Mouse (Mus musculus): ENCODE measurements around the gene Taf1c. TPM values are rescaled to one million over a fixed set of nuclear protein-coding genes. Genes with fewer than 3 reads are reported as not detected.

Gene Taf1c
- polyA plus RNA-seq, 1 experiment from 2014 or later = 10.1 TPM

DNA sequence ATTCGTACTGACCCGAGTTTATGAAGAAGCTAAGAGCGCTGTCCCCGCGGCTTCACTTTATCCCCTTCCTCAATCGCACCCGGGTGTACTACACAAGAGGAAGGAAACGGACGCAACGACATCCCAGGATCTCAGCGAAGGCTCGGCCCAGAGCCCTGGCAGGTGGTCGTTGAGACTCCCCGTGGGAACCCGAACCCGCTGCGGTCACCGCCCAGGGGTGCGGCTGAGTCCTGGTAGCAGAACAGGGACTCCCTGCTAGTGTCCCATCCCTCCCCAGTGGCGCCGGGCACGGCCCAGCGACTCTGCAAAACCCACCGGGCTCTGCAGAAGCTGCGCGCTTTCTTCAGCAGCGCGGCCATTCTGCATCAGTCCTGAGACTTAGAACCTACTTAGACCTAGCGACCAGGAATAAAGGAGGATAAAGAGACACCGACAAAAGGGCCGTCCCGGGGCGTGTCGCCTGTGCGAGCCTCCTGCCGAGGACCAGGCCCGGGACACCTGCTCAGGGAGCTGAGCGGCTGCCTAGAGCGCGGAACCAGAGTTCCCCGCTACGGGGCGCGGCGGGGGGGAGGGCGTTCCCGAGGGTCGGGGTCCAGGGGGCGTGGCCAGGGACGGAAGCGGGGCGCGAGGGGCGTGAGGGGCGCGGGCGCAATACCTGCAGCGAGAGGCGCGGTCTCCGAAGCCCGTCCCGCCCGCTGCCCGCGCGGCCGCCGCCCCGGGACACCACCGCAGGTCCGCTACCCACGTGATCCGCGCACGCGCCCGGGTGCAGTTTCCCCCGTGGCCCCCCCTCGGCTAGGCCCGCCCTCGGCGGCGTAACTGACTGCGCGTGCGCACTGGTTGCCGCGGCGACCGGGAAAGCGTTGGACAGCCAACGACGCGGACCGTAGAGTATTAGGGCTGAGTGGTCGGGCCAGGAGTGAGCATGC is 30.3 kb downstream of the Taf1c start, which contains the start of the genes Hsdl1 and Dnaaf1:
Hsdl1 (minus strand) TSS at position 747 of the 929 bp plus-strand sequence.
Dnaaf1 (plus strand) TSS at position 799 of the 929 bp plus-strand sequence.
- WGBS = under 1% methylated on average over 65 of the region's 97 CpGs
- Histone ChIP-seq H3K4me2 (replicated peaks; ENCODE audit: low read depth, low read length) (peak within 1 kb of the TSS; percentile 79), H3K4me1 (replicated peaks; ENCODE audit: control insufficient read depth, insufficient read depth, low read length) (no peaks in the 10 kb centered on the region; the same call in 1 of the 2 replicates), H3K9me3 (ENCODE audit: control insufficient read depth, low read length) (no peaks in the 10 kb centered on the region), H3K27ac (ENCODE audit: low read depth, low read length) (peak within 1 kb of the TSS; percentile 60), H3K27me3 (ENCODE audit: control insufficient read depth, insufficient read depth, low read length) (peaks cover 2% of the 10 kb centered on the region; the same call in 1 of the 2 replicates), H3K9ac (ENCODE audit: low read depth, low read length) (peak within 1 kb of the TSS; percentile 76), H3K4me3 (ENCODE audit: low read depth, low read length) (peak within 1 kb of the TSS; percentile 86), H3K36me3 (ENCODE audit: control insufficient read depth, insufficient read depth, low read length) (no peaks in the 10 kb centered on the region)
- peak; percentile 88 for ATAC-seq (ENCODE audit: low FRiP score)
- peak; percentile 96 for DNase-seq (ENCODE audit: low spot score)

DNA sequence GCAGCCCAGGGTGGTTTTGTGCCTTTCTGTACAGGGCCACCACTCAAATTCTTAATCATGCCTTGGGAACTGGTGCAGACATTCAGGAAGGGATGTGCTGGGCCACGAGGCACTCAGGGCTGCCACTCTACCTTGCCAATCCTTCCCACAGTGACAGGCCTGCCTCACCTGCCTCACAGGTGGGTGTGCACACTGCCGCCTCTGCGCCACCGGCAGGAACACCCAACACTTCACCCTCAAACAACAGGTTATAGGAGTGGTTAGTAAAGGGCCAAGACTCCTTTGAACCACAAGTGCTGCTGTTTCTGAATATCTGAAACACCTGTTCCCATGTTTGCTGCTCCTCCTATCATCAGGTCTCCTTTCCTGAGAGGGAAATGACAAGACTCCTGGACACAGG is 32.6 kb downstream of the Taf1c start:
- peaks cover 2% of the 10 kb centered on the region; the same call in 1 of the 2 replicates for H3K27me3 ChIP-seq (ENCODE audit: control insufficient read depth, insufficient read depth, low read length)
- H3K4me1 ChIP-seq (replicated peaks; ENCODE audit: control insufficient read depth, insufficient read depth, low read length) = no peaks in the 10 kb centered on the region; the same call in 1 of the 2 replicates
- no peaks in the 10 kb centered on the region for H3K9me3 ChIP-seq (ENCODE audit: control insufficient read depth, low read length)
- WGBS = 95% methylated on average over 4 of the region's 4 CpGs
- DNase-seq (ENCODE audit: low spot score) = no peak
- H3K36me3 ChIP-seq (ENCODE audit: control insufficient read depth, insufficient read depth, low read length) = no peaks in the 10 kb centered on the region
- H3K9ac ChIP-seq (ENCODE audit: low read depth, low read length) = no peak overlapping the region
- no peak overlapping the region for H3K4me2 ChIP-seq (replicated peaks; ENCODE audit: low read depth, low read length)
- no peak overlapping the region for H3K27ac ChIP-seq (ENCODE audit: low read depth, low read length)
- no peak for ATAC-seq (ENCODE audit: low FRiP score)
- no peak overlapping the region for H3K4me3 ChIP-seq (ENCODE audit: low read depth, low read length)

DNA sequence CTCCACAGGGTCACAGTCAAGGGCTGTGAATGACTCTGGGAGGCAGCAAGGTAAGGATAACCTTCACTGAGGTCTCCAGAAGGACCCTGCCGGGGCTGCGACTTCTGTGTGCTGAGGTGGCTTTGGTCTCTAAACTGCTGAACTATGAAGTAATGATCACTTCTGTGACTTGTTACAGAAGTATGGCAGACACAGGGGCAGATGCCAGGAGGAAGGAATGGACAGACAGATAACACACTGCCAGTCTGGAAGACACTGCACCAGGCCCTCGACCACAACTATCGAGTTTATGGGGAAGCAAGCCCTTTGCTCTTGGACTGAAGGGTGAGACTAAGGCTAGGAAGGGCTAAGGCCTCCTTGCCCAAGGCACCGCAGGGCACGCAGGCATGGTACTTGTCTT is 33.9 kb downstream of the Taf1c start:
- WGBS = 91% methylated on average over 6 of the region's 6 CpGs
- H3K27me3 ChIP-seq (ENCODE audit: control insufficient read depth, insufficient read depth, low read length) = no peaks in the 10 kb centered on the region; the same call in 1 of the 2 replicates
- H3K9me3 ChIP-seq (ENCODE audit: control insufficient read depth, low read length) = no peaks in the 10 kb centered on the region
- no peaks in the 10 kb centered on the region for H3K36me3 ChIP-seq (ENCODE audit: control insufficient read depth, insufficient read depth, low read length)
- H3K27ac ChIP-seq (ENCODE audit: low read depth, low read length) = no peak overlapping the region
- H3K9ac ChIP-seq (ENCODE audit: low read depth, low read length) = no peak overlapping the region
- H3K4me1 ChIP-seq (replicated peaks; ENCODE audit: control insufficient read depth, insufficient read depth, low read length) = no peaks in the 10 kb centered on the region; the same call in 1 of the 2 replicates
- ATAC-seq (ENCODE audit: low FRiP score) (no peak), DNase-seq (ENCODE audit: low spot score) (no peak)
- H3K4me3 ChIP-seq (ENCODE audit: low read depth, low read length) = no peak overlapping the region
- no peak overlapping the region for H3K4me2 ChIP-seq (replicated peaks; ENCODE audit: low read depth, low read length)

DNA sequence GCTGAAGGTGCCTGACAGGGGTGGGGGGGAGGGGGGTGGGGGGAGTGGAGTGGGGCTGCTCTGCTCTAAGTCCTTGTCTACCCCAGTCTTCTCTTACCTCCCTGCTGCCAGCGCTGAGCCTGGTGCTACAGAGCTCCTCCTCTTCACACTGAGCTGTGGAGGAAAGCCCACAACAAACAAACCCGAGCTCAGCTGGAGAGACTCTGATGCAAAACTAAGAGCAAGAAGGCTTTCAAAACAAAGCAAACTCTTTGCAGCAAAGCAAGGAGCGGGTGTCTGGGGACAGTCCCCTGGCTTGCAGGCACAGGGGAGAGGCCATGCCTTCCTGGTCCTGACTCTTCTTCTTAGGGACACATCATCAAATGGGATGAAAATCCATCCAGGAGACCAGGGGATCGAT is 35.1 kb downstream of the Taf1c start:
- Histone ChIP-seq H3K36me3 (ENCODE audit: control insufficient read depth, insufficient read depth, low read length) (0 out of 2 replicates have a peak, but pooled peaks cover 2% of the 10 kb centered on the region), H3K9ac (ENCODE audit: low read depth, low read length) (no peak overlapping the region), H3K4me1 (replicated peaks; ENCODE audit: control insufficient read depth, insufficient read depth, low read length) (no peaks in the 10 kb centered on the region; the same call in 1 of the 2 replicates), H3K4me3 (ENCODE audit: low read depth, low read length) (no peak overlapping the region), H3K4me2 (replicated peaks; ENCODE audit: low read depth, low read length) (no peak overlapping the region), H3K27me3 (ENCODE audit: control insufficient read depth, insufficient read depth, low read length) (no peaks in the 10 kb centered on the region), H3K27ac (ENCODE audit: low read depth, low read length) (no peak overlapping the region), H3K9me3 (ENCODE audit: control insufficient read depth, low read length) (no peaks in the 10 kb centered on the region)
- WGBS = 32% methylated on average over 4 of the region's 4 CpGs
- DNase-seq (ENCODE audit: low spot score) = no peak
- no peak for ATAC-seq (ENCODE audit: low FRiP score)

DNA sequence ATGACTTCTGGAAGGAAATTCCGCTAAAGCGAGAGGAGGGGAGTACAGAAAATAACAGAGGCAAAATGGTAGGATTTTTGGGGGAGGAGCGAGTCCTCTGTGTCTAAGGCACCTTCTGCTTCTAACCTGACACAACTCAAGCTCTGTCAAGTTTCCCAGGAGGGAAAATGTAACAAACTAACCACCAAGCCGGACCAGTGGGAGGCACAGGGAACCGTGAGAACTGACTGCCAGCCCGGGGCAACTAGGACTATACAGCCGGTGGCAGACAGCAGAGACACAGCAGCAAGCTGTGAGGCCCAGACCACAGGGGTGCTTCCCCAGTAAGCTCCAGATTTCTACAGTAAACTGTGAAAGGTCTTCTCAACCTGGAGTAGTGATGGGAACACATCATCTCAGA is 36.1 kb downstream of the Taf1c start:
- no peak overlapping the region for H3K4me3 ChIP-seq (ENCODE audit: low read depth, low read length)
- no peaks in the 10 kb centered on the region for H3K27me3 ChIP-seq (ENCODE audit: control insufficient read depth, insufficient read depth, low read length)
- H3K27ac ChIP-seq (ENCODE audit: low read depth, low read length) = no peak overlapping the region
- no peak for ATAC-seq (ENCODE audit: low FRiP score)
- no peak overlapping the region for H3K9ac ChIP-seq (ENCODE audit: low read depth, low read length)
- H3K9me3 ChIP-seq (ENCODE audit: control insufficient read depth, low read length) = no peaks in the 10 kb centered on the region
- DNase-seq (ENCODE audit: low spot score) = no peak
- 0 out of 2 replicates have a peak, but pooled peaks cover 2% of the 10 kb centered on the region for H3K36me3 ChIP-seq (ENCODE audit: control insufficient read depth, insufficient read depth, low read length)
- no peaks in the 10 kb centered on the region; the same call in 1 of the 2 replicates for H3K4me1 ChIP-seq (replicated peaks; ENCODE audit: control insufficient read depth, insufficient read depth, low read length)
- 60% methylated on average over 7 of the region's 7 CpGs for WGBS
- H3K4me2 ChIP-seq (replicated peaks; ENCODE audit: low read depth, low read length) = no peak overlapping the region

DNA sequence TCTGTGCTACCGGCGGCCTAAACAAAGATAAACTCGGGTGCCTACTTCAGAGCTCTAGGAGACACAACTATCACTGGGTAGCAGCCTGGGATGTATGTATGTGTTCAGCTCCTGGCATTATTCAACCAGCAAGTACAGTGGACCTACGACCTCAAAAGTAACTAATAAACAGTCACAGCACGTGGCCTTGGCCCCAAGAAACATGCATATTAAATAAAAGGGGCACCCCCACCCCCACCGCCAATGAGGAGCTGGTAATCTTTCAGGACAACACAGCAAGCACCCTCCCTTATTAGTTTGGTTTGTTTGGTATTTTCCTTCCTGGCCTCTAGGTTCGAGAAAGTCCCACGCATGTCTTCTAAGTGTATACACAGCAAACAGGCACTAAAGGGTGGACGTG is 36.8 kb downstream of the Taf1c start:
- Histone ChIP-seq H3K36me3 (ENCODE audit: control insufficient read depth, insufficient read depth, low read length) (0 out of 2 replicates have a peak, but pooled peaks cover 5% of the 10 kb centered on the region), H3K4me2 (replicated peaks; ENCODE audit: low read depth, low read length) (no peak overlapping the region), H3K4me3 (ENCODE audit: low read depth, low read length) (no peak overlapping the region), H3K9me3 (ENCODE audit: control insufficient read depth, low read length) (no peaks in the 10 kb centered on the region), H3K9ac (ENCODE audit: low read depth, low read length) (no peak overlapping the region), H3K4me1 (replicated peaks; ENCODE audit: control insufficient read depth, insufficient read depth, low read length) (no peaks in the 10 kb centered on the region), H3K27ac (ENCODE audit: low read depth, low read length) (no peak overlapping the region), H3K27me3 (ENCODE audit: control insufficient read depth, insufficient read depth, low read length) (no peaks in the 10 kb centered on the region)
- ATAC-seq (ENCODE audit: low FRiP score) (no peak), DNase-seq (ENCODE audit: low spot score) (no peak)
- 91% methylated on average over 9 of the region's 9 CpGs for WGBS

DNA sequence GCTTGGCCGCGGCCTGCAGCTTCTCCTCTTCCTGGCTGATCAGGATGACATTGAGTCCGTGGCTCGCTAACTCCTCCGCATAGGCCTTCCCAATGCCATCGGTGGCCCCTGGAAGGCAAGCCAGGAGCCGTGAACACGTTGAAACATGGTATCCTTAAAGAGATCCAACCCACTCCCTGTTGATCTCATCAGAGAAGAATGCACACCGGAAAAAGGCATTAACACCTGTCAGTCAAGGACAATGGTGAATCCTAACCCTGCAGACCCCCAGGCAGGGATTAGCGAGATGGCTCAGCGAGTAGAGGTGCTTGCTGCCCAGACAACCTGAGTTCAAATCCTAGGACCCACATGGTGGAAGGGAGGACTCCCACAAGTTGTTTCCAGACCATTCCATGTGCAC is 38.7 kb downstream of the Taf1c start:
- Histone ChIP-seq H3K4me2 (replicated peaks; ENCODE audit: low read depth, low read length) (no peak overlapping the region), H3K36me3 (ENCODE audit: control insufficient read depth, insufficient read depth, low read length) (0 out of 2 replicates have a peak, but pooled peaks cover 6% of the 10 kb centered on the region), H3K4me3 (ENCODE audit: low read depth, low read length) (no peak overlapping the region), H3K9me3 (ENCODE audit: control insufficient read depth, low read length) (no peaks in the 10 kb centered on the region), H3K4me1 (replicated peaks; ENCODE audit: control insufficient read depth, insufficient read depth, low read length) (no peaks in the 10 kb centered on the region), H3K9ac (ENCODE audit: low read depth, low read length) (no peak overlapping the region), H3K27me3 (ENCODE audit: control insufficient read depth, insufficient read depth, low read length) (no peaks in the 10 kb centered on the region), H3K27ac (ENCODE audit: low read depth, low read length) (no peak overlapping the region)
- DNase-seq (ENCODE audit: low spot score) (no peak), ATAC-seq (ENCODE audit: low FRiP score) (no peak)
- 79% methylated on average over 11 of the region's 11 CpGs for WGBS

DNA sequence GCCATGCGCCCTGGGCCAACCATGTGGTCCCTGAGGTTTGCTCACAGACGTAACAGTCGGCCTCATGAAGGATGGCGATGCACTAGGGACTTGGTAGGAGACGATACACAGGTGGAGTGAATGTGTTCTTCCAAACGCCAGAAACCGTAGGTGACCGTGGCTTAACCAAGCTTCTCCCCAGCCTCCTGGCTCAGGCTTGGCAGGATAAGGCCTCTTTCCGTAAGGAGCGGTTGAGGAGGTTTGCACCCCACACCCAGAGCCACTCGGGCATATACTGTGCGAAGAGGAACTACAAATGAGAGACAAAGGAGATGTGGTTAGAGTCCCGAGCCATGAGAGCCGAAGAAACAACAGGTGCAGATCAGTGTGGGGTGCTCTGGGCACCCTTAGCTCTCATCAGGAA is 41.2 kb downstream of the Taf1c start:
- ATAC-seq (ENCODE audit: low FRiP score) (no peak), DNase-seq (ENCODE audit: low spot score) (no peak)
- 0 out of 2 replicates have a peak, but pooled peaks cover 6% of the 10 kb centered on the region for H3K36me3 ChIP-seq (ENCODE audit: control insufficient read depth, insufficient read depth, low read length)
- H3K4me2 ChIP-seq (replicated peaks; ENCODE audit: low read depth, low read length) = no peak overlapping the region
- H3K27me3 ChIP-seq (ENCODE audit: control insufficient read depth, insufficient read depth, low read length) = no peaks in the 10 kb centered on the region
- no peak overlapping the region for H3K27ac ChIP-seq (ENCODE audit: low read depth, low read length)
- H3K4me3 ChIP-seq (ENCODE audit: low read depth, low read length) = no peak overlapping the region
- H3K4me1 ChIP-seq (replicated peaks; ENCODE audit: control insufficient read depth, insufficient read depth, low read length) = no peaks in the 10 kb centered on the region; the same call in 1 of the 2 replicates
- WGBS = 95% methylated on average over 14 of the region's 14 CpGs
- H3K9ac ChIP-seq (ENCODE audit: low read depth, low read length) = no peak overlapping the region
- no peaks in the 10 kb centered on the region for H3K9me3 ChIP-seq (ENCODE audit: control insufficient read depth, low read length)

All from hindbrain, embryonic 11.5 days (tissue).